Mouse (Mus musculus) embryonic stem cell, embryonic (primary cell): ENCODE data around the gene Scp2.
"Not testable (repeated sequence)": the region's sequence is repeated elsewhere in the genome, so short reads cannot be mapped to it uniquely, and the experiment has no call there.

Experiments used
- CTCF ChIA-PET, 4 experiments: fragments of 300-600 bp in 2 of 4; fragments of 350-600 bp in 2 of 4; sonication (Branson Sonifier 250); formaldehyde crosslinking; loops; one replicate each; lab custom pipeline; 2022; ENCODE audit warnings: inconsistent platforms in 2 of 4; lab: Charles Lee
- POLR2A ChIA-PET, 4 experiments: fragments of 300-600 bp in 2 of 4; fragments of 350-600 bp in 2 of 4; sonication (Branson Sonifier 250); formaldehyde crosslinking; loops; one replicate each; lab custom pipeline; 2022; ENCODE audit warnings: antibody characterized with exemption in 4 of 4, inconsistent platforms in 1 of 4; lab: Charles Lee

Gene Scp2

DNA sequence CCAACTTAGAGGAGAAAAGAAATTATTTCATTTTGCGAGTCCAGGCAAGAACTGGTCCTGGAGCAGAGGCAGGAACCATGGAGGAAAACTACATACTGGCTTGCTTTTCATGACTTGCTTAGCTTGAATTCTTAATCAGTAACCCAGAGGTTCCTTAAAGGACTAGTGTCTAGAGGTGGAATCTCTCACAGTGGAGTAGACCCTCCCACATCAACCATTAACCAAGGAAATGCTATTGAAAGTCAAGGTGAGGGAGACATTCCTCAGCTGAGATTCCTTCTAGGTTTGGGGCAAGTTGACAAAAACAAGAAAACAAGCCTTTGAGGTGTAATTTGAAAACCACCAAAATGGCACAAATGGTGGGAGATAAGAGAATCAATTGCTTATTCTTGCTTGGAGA is at the start of gene Scp2:
Gene Scp2 (minus strand): TSS at position 119 of the 400 bp plus-strand sequence.
- CTCF ChIA-PET, result no interaction called here
- POLR2A ChIA-PET, result interaction anchor here in 2 of 4 experiments (1.0 kb wide), 3 partner anchors 10 to 74 kb away, joined by 3 read pairs; no protein-coding TSS in a partner anchor

DNA sequence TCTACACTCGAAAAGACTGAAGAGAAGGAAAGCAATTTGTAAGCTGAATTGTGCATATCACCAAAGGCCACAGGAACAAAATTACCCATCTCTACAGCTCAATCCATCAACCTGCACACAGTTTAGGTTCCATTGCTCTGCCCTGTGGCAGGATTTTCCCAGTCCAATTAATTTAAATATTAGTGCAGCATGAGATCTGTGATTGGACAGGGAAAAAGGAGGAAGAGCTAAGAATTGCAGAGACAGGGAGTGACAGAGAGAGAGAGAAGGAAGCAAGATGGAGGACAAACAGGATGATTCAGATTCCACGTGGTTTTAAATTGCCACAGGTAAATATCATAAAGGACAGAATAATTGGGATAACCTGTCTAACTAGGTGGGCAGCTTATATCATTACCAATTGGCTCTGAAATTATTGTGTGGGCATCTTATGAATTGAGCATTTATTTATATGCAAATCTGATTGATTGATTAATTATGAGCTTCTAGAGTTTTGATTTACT is 48.1 kb upstream of the Scp2 start:
- CTCF ChIA-PET, result interaction anchor here in 1 of 4 experiments (0.6 to 1.8 kb wide), 2 partner anchors 74 to 98 kb away, joined by 3 to 4 read pairs; no protein-coding TSS in a partner anchor
- POLR2A ChIA-PET, result interaction anchor here in 3 of 4 experiments (0.7 to 5.2 kb wide), 35 partner anchors 9 to 830 kb away, joined by 3 to 62 read pairs (median 5); partner anchors contain the start of genes Zyg11a (in 2 of the 3), Echdc2 (in 1 of the 3), Orc1 (in 1 of the 3) and Prpf38a (in 1 of the 3)

DNA sequence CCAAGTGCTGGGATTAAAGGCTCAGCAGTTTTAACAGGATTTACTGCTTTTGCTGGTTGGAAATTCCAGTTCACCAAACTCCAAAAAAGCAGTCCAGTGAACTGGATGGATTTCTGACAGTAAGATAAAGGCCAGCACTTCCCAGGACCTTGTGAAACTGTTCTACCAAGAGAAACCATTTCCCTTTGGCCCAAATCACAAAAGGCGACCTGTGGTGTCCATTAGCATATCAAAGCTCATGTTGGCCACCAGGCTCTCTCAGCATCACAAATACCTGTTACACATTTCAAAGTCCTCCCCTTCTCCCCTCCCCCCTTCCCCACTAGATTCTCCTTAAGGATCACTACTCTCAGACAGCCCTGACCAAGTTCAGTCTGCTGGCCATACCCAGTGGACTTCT is 37.5 kb upstream of the Scp2 start:
- ChIA-PET POLR2A (interaction anchor here in 3 of 4 experiments (0.5 to 6.0 kb wide), 17 partner anchors 9 to 293 kb away, joined by 3 to 62 read pairs (median 3); partner anchors contain the start of genes 0610037L13Rik (in 1 of the 3), Coa7 (in 1 of the 3) and Echdc2 (in 1 of the 3)), CTCF (interaction anchor here in 1 of 4 experiments (1.0 kb wide), 1 partner anchor 17 kb away, joined by 4 read pairs; the partner anchor contains the start of gene Echdc2)

DNA sequence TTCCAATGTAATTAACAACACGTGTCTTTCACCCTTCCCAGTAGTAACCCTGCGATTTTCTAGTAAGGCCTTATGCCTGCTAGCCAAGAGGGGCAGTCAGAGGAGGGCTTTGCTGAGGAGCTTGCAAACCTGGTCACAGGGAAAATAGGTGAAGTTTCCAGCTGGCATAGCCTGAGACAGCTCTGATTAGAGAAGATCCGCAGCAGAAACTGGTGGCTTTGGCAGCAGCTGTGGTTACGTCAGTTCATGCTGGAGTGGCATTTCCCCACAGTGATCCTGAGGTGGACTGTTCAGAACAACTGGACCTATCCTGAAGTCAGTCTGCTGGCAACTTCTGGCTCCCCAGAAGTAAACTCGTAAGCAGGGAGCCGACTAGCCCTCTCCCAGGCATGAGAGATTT is 23.3 kb upstream of the Scp2 start:
- CTCF ChIA-PET, result no interaction called here
- POLR2A ChIA-PET, result interaction anchor here in 1 of 4 experiments (1.0 to 3.2 kb wide), 3 partner anchors 8 to 12 kb away, joined by 3 to 23 read pairs (median 3); no protein-coding TSS in a partner anchor

DNA sequence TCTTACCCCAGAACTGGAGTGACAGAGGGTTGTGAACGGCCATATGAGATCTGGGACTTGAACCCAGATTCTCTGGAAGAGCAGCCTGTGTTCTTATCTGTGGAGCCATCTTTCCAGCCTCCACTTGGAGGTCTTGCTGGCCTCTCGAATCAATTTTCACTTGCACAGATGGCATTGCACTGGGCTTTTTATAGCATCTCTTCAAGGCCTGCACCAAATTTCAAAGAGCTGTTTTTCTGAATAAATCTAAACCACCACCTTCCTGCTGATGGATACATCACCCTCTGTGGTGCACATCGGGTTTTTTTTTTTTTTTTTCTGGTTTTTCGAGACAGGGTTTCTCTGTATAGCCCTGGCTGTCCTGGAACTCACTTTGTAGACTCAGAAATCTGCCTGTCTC is 22.1 kb upstream of the Scp2 start:
- CTCF ChIA-PET, result interaction anchor here in 1 of 4 experiments (0.6 kb wide), 1 partner anchor 143 kb away, joined by 7 read pairs; no protein-coding TSS in a partner anchor
- POLR2A ChIA-PET, result interaction anchor here in 1 of 4 experiments (0.8 to 0.9 kb wide), 2 partner anchors 15 to 47 kb away, joined by 3 to 6 read pairs; no protein-coding TSS in a partner anchor

DNA sequence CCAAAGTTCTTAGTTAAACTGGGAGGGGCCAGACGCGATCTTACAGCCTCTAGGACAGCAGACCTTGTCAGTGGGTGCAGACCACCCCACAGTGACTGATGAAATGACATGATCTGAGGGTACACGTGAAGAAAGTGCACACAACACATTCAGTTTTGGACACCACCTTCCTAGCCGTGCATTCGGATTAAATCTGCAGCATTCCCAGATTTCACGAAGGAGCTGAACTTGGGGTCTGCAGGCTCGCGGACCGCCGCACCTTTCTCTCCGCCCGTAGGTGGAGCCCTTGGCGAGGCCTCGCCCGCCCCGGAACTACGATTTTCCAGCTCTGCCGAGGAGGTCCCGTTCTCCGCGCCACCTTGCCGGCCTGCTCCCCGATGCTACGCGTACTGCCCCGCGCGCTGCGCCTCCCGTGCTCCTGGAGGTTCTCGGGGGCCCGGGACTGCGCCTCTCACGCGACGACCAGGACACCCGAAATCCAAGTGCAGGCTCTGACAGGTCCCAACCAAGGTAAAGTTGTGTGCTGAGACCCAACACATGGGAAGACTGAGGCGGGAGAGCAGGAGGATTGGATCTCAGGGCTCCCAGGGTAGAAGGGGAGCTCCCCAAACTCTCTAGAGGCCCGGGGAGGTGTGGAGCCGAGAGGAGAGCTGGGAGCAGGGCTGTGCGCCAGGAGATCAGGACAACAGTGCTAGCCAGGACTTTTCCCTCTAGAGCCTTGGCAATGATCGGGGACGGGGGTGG is 20.5 kb upstream of the Scp2 start, which contains the start of gene Echdc2:
Gene Echdc2 (plus strand): TSS at position 286 of the 744 bp plus-strand sequence.
- POLR2A ChIA-PET, result interaction anchor here in 3 of 4 experiments (0.6 to 3.5 kb wide), 32 partner anchors 8 to 277 kb away, joined by 3 to 14 read pairs (median 4); partner anchors contain the start of genes 0610037L13Rik (in 1 of the 3), Zyg11a (in 1 of the 3) and Zyg11b (in 1 of the 3)
- CTCF ChIA-PET, result interaction anchor here (0.6 to 1.8 kb wide), 15 partner anchors 17 to 552 kb away, joined by 3 to 6 read pairs (median 3); partner anchors contain the start of gene Zyg11b (in 1 of the 4)

DNA sequence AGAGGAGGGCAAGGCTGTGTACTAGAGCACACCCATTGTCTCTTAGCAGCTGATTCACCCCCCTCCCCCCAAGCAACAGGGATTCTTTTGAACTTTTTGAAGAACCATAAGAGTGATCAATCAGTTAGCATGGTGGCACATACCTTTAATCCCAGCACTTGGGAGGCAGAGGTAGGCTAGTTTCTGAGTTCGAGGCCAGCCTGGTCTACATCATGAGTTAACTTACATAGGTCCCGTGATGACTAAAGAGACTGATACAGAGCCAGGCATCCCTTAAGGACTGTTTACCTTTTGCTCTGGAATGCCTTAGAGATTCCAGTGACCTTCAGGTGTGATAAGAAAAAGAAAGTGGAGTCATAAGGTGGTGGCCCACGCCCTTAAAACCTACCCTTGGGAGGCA is 18.5 kb upstream of the Scp2 start:
- POLR2A ChIA-PET, result interaction anchor here in 3 of 4 experiments (0.6 to 3.5 kb wide), 8 partner anchors 10 to 138 kb away, joined by 3 to 14 read pairs (median 4); no protein-coding TSS in a partner anchor
- CTCF ChIA-PET, result interaction anchor here in 1 of 4 experiments (0.6 kb wide), 1 partner anchor 42 kb away, joined by 3 read pairs; no protein-coding TSS in a partner anchor

DNA sequence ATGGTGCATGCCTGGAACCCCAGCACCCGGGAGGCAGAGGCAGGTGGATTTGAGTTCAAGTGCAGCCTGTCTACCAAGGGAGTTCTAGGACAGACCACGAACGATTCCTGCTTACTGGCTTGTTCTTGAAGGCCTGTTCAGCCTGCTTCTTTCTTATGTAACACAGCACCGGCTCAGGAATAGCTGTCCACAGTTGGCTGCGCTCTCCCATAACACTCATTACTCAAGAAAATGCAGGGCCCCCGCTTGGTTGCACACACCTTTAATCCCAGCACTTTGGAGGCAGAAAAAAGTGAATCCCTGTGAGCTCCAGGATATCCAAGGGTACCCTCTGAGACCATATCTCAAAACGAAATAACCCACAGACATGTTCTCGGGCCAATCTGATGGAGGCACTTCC is 17.1 kb upstream of the Scp2 start:
- POLR2A ChIA-PET, result interaction anchor here in 2 of 4 experiments (1.1 to 1.8 kb wide), 4 partner anchors 8 to 14 kb away, joined by 3 to 5 read pairs (median 3); no protein-coding TSS in a partner anchor
- CTCF ChIA-PET, result interaction anchor here in 1 of 4 experiments (0.6 kb wide), 1 partner anchor 39 kb away, joined by 5 read pairs; no protein-coding TSS in a partner anchor

DNA sequence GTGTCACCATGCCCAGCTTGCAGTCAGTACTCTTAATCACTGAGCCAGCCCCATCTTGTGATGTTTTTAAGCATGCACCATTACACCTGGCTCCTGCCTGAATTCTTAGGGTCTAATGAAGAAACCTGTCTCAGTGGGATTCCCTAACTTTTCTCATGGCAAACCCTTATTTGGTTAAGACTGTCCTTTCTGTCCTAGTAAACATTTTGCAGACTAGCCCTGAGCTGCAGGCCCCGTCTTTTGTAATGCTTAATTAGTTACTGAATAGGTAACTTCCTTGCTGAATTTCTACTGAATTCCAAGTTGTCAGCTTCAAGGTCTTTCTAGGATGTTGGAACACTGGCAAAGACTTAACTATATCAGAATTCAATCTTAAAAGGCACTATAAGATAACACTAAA is 10.3 kb upstream of the Scp2 start:
- POLR2A ChIA-PET, CTCF ChIA-PET: not testable (repeated sequence)

DNA sequence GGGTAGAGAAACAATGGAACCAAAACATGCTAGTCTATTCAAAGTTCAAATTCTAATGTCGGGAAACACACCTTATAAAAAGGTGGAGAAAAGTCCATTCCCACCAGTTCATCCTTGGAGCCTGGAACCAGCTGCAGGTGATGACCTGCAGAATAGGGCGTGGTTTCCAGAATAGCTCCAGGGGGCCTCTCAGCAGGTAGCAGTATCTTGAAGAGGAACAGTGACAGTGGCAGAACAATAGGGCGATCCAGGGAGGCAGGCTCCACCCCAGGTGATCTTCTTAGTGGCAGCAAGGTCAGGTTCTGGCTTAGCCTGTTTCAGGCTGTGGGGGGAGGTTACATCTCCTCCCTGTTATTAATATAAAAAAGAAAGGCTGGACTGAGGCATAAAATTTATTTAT is 756 bp upstream of the Scp2 start:
- POLR2A ChIA-PET, result interaction anchor here in 3 of 4 experiments (0.6 to 1.0 kb wide), 3 partner anchors 17 to 73 kb away, joined by 3 read pairs; partner anchors contain the start of gene Echdc2 (in 1 of the 3)
- CTCF ChIA-PET, result not testable (repeated sequence)

DNA sequence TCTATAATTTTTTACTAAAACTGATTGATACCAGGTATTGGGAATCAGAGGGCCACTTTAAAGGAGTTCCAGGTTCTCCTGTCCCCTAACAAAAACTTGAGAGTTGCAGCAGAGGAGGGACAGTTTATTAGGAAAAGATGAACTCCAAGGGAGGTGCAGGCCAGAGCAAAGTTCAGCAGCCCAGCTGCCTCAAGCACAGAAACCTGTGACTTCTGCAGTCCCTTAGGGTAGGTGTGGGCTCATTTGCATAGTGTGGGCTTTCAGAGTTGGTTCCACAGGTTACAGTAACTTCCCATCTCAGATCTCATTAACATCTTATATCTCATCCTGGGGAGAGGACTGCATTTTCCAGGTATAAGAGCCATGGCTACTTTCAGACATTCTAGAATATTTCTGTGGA is 1.0 kb downstream of the Scp2 start:
- CTCF ChIA-PET, result interaction anchor here in 1 of 4 experiments (1.3 kb wide), 1 partner anchor 242 kb away, joined by 3 read pairs; no protein-coding TSS in a partner anchor
- POLR2A ChIA-PET, result interaction anchor here in 2 of 4 experiments (0.7 kb wide), 2 partner anchors 15 to 47 kb away, joined by 6 to 9 read pairs; no protein-coding TSS in a partner anchor

DNA sequence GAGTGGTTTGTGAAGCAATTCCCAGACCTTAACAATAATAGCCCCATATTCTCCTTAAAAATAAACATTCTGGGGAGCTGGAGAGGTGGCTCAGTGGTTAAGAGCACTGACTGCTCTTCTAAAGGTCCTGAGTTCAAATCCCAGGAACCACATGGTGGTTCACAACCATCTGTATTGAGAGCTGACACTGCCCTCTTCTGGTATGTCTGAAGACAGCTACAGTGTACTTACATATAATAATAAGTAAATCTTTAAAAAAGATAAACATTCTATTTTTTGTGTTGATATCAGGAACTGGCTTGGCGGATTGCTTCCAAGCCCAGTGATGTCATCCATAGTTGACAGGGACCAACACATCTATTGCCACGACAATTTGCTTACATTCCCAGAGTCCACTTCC is 1.6 kb downstream of the Scp2 start:
- POLR2A ChIA-PET, result not testable (repeated sequence)
- CTCF ChIA-PET, result interaction anchor here in 1 of 4 experiments (1.3 kb wide), 1 partner anchor 242 kb away, joined by 3 read pairs; no protein-coding TSS in a partner anchor

DNA sequence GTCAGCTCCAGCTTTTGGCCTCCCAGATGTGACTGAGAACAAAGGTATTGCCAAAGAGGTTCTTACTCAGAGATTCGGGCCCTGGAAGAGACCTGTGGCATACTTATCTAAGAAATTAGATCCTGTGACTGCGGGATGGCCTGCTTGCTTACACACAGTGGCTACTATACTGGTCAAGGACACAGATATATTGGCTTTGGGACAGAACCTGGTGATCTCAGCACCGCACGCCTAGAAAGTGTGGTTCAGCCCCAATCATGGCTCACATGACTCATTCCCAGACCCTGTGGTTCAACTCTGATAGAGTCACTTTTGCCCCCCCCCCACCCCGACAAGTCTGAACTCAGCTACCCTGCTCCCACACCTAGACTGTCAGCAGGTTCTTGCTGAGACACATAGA is 7.9 kb downstream of the Scp2 start:
- ChIA-PET POLR2A (interaction anchor here in 2 of 4 experiments (0.6 to 1.8 kb wide), 4 partner anchors 16 to 1376 kb away, joined by 3 to 5 read pairs (median 3); no protein-coding TSS in a partner anchor), CTCF (interaction anchor here in 2 of 4 experiments (0.5 to 0.6 kb wide), 3 partner anchors 13 to 453 kb away, joined by 4 to 10 read pairs (median 5); partner anchors contain the start of gene Dmrtb1 (in 1 of the 2))

DNA sequence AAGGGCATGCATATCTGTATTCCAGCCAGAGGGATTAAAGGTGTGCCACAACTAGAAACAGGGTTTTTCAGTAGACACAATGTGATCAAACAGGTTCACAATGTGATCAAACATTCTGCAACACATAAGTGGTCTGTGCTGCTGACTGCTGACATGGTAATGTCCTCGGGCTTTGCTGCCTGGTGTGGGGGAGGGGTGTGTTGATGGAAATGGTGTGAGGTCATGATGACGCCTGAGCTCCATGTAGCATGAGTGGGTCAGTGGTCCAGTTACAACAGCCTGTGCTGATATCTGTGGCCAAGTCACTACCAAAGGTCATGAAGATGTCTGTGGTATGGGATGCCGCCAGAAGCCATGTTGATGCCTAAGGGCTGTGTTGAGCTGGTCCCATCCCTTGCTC is 14.3 kb downstream of the Scp2 start:
- ChIA-PET CTCF (no interaction called here), POLR2A (interaction anchor here in 2 of 4 experiments (1.1 to 1.9 kb wide), 4 partner anchors 10 to 63 kb away, joined by 3 to 6 read pairs (median 4); no protein-coding TSS in a partner anchor)

DNA sequence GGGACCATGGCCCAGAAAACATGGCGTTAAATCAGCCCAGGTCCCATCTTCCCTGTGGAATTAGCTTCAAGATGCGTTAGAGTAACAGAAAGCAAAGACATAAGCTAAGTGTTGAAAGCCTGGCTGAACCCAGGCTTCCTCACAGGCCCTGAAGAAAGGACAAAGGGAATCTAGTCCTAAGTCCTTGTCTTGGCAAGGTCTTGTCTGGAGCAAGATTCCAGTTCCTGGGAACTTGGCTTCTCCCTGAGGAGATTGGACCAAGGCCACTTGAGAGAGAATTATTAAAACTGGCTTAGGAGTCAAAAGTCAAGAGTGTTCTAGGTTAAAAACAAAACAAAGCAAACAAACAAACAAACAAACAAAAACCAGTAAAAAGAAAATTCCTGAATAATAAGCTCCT is 16.5 kb downstream of the Scp2 start:
- ChIA-PET POLR2A (interaction anchor here in 1 of 4 experiments (0.6 to 1.8 kb wide), 5 partner anchors 9 to 154 kb away, joined by 3 to 9 read pairs (median 4); no protein-coding TSS in a partner anchor), CTCF (interaction anchor here in 2 of 4 experiments (0.6 to 0.7 kb wide), 2 partner anchors 112 to 282 kb away, joined by 3 to 5 read pairs; no protein-coding TSS in a partner anchor)

DNA sequence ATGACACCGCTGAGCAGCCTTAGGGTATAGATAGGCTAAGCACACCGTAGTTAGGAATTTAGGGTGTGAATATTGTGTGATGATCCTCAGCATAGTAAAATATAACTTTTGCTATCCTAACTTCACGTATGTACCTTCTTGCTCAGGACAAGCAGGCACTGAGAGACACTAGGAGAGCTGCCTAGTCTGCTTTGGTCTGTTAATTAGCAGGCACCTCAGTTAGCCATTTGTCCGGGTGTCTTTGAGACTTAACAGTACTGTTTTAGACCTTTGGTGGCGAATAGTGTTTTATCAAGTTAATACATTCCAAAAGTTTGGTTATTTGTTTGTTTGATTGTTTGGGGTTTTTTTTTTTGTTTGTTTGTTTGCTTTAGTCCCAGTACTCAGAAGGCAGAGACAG is 17.3 kb downstream of the Scp2 start:
- POLR2A ChIA-PET, result interaction anchor here in 3 of 4 experiments (0.5 to 1.8 kb wide), 7 partner anchors 8 to 176 kb away, joined by 3 to 9 read pairs (median 4); no protein-coding TSS in a partner anchor

DNA sequence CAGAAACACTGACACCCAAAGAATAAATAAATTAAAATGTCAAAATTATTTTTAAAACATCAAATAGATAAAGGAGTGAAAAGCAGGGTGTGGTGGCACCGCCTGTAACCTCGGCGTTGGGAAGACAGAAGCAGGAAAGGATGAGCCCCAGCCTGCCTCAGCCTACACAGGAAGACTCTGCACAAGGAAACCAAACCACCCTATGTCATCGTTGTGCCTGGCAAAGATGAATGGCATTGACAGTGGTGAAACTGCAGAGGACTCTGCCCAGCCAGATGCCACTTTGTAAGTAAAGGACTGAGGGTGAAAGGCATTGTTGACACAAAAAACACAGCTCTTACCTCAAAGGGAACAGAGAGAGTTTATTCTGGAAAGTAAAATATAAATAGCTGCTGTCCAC is 18.5 kb downstream of the Scp2 start:
- POLR2A ChIA-PET, result interaction anchor here in 1 of 4 experiments (0.8 to 1.5 kb wide), 3 partner anchors 9 to 177 kb away, joined by 3 to 7 read pairs (median 3); no protein-coding TSS in a partner anchor
- CTCF ChIA-PET, result no interaction called here

More for the DNA sequence above, 17.3 kb downstream of the Scp2 start:
- CTCF ChIA-PET, result no interaction called here
